ENCODE assay signal across 23 mouse cellular contexts in genomic region chr8:117532381-117532972, GRCm38 (mm10). TPM values are rescaled to one million over a fixed set of nuclear protein-coding genes. Genes with fewer than 3 reads are reported as not detected.
DNase-seq lines count a peak whose midpoint lies in the region; ATAC-seq lines count a peak whose summit lies in the region.
"Had no signal": no experiment of that assay in that cellular context is flagged by ENCODE, and none has a peak within 500 bp of the region (broad histone marks: within the 10 kb centered on the region; RNA-seq: fewer than 3 reads in every experiment).

No protein-coding gene starts in this region.

- no peak overlapping the region for H3K4me2 ChIP-seq in forebrain, embryonic 11.5 days (ENCODE audit: low read depth, low read length, severe bottlenecking)
- H3K4me2 ChIP-seq: embryonic facial prominence, embryonic 15.5 days; forebrain, embryonic 12.5 days; heart, embryonic 12.5 days; midbrain, embryonic 15.5 days; neural tube, embryonic 12.5 days had no signal

- no peak overlapping the region for H3K9ac ChIP-seq in forebrain, embryonic 11.5 days (ENCODE audit: low read length)
- H3K9ac ChIP-seq: embryonic facial prominence, embryonic 15.5 days; forebrain, embryonic 12.5 days; heart, embryonic 12.5 days; midbrain, embryonic 15.5 days; neural tube, embryonic 12.5 days had no signal

- WGBS in macrophage (ENCODE audit: missing documents) = 42% methylated on average over 15 of the region's 15 CpGs
- 94% methylated on average over 15 of the region's 15 CpGs for WGBS in forebrain, embryonic 11.5 days

- H3K27ac ChIP-seq in macrophage = peak overlapping the region; percentile 12; the same call in 1 of the 2 replicates
- no peak overlapping the region for H3K27ac ChIP-seq in forebrain, embryonic 11.5 days (ENCODE audit: low read depth, low read length)
- H3K27ac ChIP-seq: embryonic facial prominence, embryonic 15.5 days; forebrain, embryonic 12.5 days; hindbrain, postnatal 0 days; midbrain, embryonic 15.5 days; neural tube, embryonic 12.5 days had no signal

- H3K4me3 ChIP-seq in macrophage (ENCODE audit: inconsistent target) = no peak overlapping the region
- H3K4me3 ChIP-seq in forebrain, embryonic 11.5 days (ENCODE audit: low read depth, low read length) = no peak overlapping the region
- H3K4me3 ChIP-seq: embryonic facial prominence, embryonic 15.5 days; forebrain, embryonic 12.5 days; heart, embryonic 12.5 days; midbrain, embryonic 15.5 days; neural tube, embryonic 12.5 days had no signal

- H3K27me3 ChIP-seq in forebrain, embryonic 11.5 days (ENCODE audit: control insufficient read depth, insufficient read depth, low read length) = no peaks in the 10 kb centered on the region
- H3K27me3 ChIP-seq: embryonic facial prominence, embryonic 15.5 days; forebrain, embryonic 12.5 days; heart, embryonic 12.5 days; midbrain, embryonic 15.5 days; neural tube, embryonic 12.5 days had no signal

- no peak for ATAC-seq in forebrain, embryonic 11.5 days (replicated peaks; ENCODE audit: low FRiP score)
- ATAC-seq: hindbrain, postnatal 0 days; midbrain, embryonic 15.5 days had no signal

- no peaks in the 10 kb centered on the region for H3K36me3 ChIP-seq in macrophage (ENCODE audit: inconsistent target)
- H3K36me3 ChIP-seq in forebrain, embryonic 11.5 days (ENCODE audit: control insufficient read depth, insufficient read depth, low read length) = no peaks in the 10 kb centered on the region
- H3K36me3 ChIP-seq: embryonic facial prominence, embryonic 15.5 days; forebrain, embryonic 12.5 days; heart, embryonic 12.5 days; midbrain, embryonic 15.5 days; neural tube, embryonic 12.5 days had no signal

- peaks cover 100% of the 10 kb centered on the region for H3K79me2 ChIP-seq in macrophage (ENCODE audit: inconsistent target)

- peak; percentile 71 for DNase-seq in A20 (ENCODE audit: low read depth, low spot score)
- DNase-seq in CD4-positive helper T cell, adult 2 months (ENCODE audit: low read depth, low spot score) = peak; percentile 14
- DNase-seq in thymus, adult 18-20 months = peak; percentile 27 to 40
- no peak for DNase-seq in forebrain, embryonic 11.5 days (ENCODE audit: low spot score)
- no peak for DNase-seq in adrenal gland, postnatal 4 days (ENCODE audit: low spot score in 2 of 2)
- no peak for DNase-seq in kidney, adult 18-20 months
- DNase-seq in lung, postnatal 36 days = no peak
- DNase-seq: adrenal gland, postnatal 36 days; cerebellum, postnatal 10 days; embryo, embryonic 11 days; gastrocnemius, postnatal 36 days; heart, postnatal 36 days; kidney, adult 11 months; kidney, postnatal 10 days; liver; lung, adult 2 months had no signal

- H3K9me3 ChIP-seq in forebrain, embryonic 11.5 days (ENCODE audit: control insufficient read depth, low read length) = no peaks in the 10 kb centered on the region
- H3K9me3 ChIP-seq: embryonic facial prominence, embryonic 15.5 days; midbrain, embryonic 15.5 days had no signal

- no peaks in the 10 kb centered on the region for H3K4me1 ChIP-seq in forebrain, embryonic 11.5 days (replicated peaks; ENCODE audit: control insufficient read depth, insufficient read depth, low read length)
- H3K4me1 ChIP-seq: embryonic facial prominence, embryonic 15.5 days; forebrain, embryonic 12.5 days; midbrain, embryonic 15.5 days; neural tube, embryonic 12.5 days had no signal

RNA-seq across cellular contexts. Expression of gene Plcg2, which starts 34.4 kb away (rescaled TPM):
- 100 to 1,000 TPM in 16 of 26 experiments, 10 to 100 TPM in 10; 36.1 to 132 (median 108) TPM for total RNA-seq in macrophage (2018; cell fraction: chromatin; rRNA removed)
- 10 to 100 TPM; 61.8 to 93.0 (median 74.5) TPM for total RNA-seq in macrophage (2018; cell fraction: cytosol; rRNA removed)
- 100 to 1,000 TPM in 2 of 26 experiments, 10 to 100 TPM in 24; 48.9 to 105 (median 82.0) TPM for total RNA-seq in macrophage (2018; cell fraction: nucleus; rRNA removed)
- polyA plus RNA-seq in macrophage (2018) = 60.7 to 76.4 TPM (median 68.0 TPM) in 3 replicates
- 2.0 and 2.7 TPM in 2 replicates for polyA plus RNA-seq in forebrain, embryonic 11.5 days (2014; fragmentation: Nextera tagmentation; extraction: Ambion mirVana)
- 1 to 10 TPM; 5.5 to 6.2 TPM for total RNA-seq in adrenal gland, postnatal 4 days (2021)

Comparison
In these comparisons a context has a peak if more than half of its experiments do, and no peak if none do; other contexts are left out.
1. DNase-seq: peak in A20 (single experiment), CD4-positive helper T cell, adult 2 months (single experiment) and thymus, adult 18-20 months (2 of 2); none in forebrain, embryonic 11.5 days (single experiment), adrenal gland, postnatal 4 days (0 of 2), kidney, adult 18-20 months (single experiment) and lung, postnatal 36 days (single experiment).
2. RNA of gene Plcg2, which starts 34.4 kb away (polyA plus RNA-seq): 60.7 to 76.4 TPM in macrophage; 2.0 to 2.7 TPM in forebrain, embryonic 11.5 days; every median in the first group is over 10 times any median in the second.